Mouse (Mus musculus) heart, embryonic 11.5 days (tissue): ENCODE measurements around the gene Tarbp1. TPM values are rescaled to one million over a fixed set of nuclear protein-coding genes. Genes with fewer than 3 reads are reported as not detected.

Source experiments
- ATAC-seq: fragments of 200-750 bp; cut with Nextera tagmentation; replicated peaks from 2 replicates; pipeline ENCODE4 v1.8.0; 2017; ENCODE audit warnings: moderate library complexity; ENCODE audit not compliant: insufficient number of reproducible peaks, low FRiP score, low TSS enrichment
- H3K27ac ChIP-seq: fragments of 300-500 bp; sonication (generic); 2 replicates; pipeline ENCODE4 v1.5.1; 2014; ENCODE audit warnings: mild to moderate bottlenecking, low read depth, low read length
- H3K27me3 ChIP-seq: fragments of 300-500 bp; sonication (generic); 2 replicates; pipeline ENCODE4 v1.6.1; 2014; ENCODE audit warnings: mild to moderate bottlenecking, low read length, mixed read lengths; ENCODE audit not compliant: control insufficient read depth, insufficient read depth
- H3K36me3 ChIP-seq: fragments of 300-500 bp; sonication (generic); 2 replicates; pipeline ENCODE4 v1.6.1; 2014; ENCODE audit warnings: mild to moderate bottlenecking, low read length, moderate library complexity, mixed read lengths; ENCODE audit not compliant: control insufficient read depth, insufficient read depth
- H3K4me1 ChIP-seq: fragments of 300-500 bp; sonication (generic); 2 replicates; pipeline ENCODE4 v1.6.1; 2014; ENCODE audit warnings: low read length; ENCODE audit not compliant: control insufficient read depth, insufficient read depth
- H3K4me2 ChIP-seq: fragments of 300-500 bp; sonication (generic); 2 replicates; pipeline ENCODE4 v1.6.1; 2014; ENCODE audit warnings: mild to moderate bottlenecking, moderate library complexity
- H3K4me3 ChIP-seq: fragments of 300-500 bp; sonication (generic); 2 replicates; pipeline ENCODE4 v1.5.1; 2014; ENCODE audit warnings: low read depth, low read length
- H3K9ac ChIP-seq: fragments of 300-500 bp; sonication (generic); 2 replicates; pipeline ENCODE4 v1.6.1; 2014; ENCODE audit warnings: mild to moderate bottlenecking, low read depth, low read length, moderate library complexity
- H3K9me3 ChIP-seq: fragments of 300-500 bp; sonication (generic); replicated peaks from 2 replicates; pipeline ENCODE4 v1.6.1; 2016; ENCODE audit warnings: low read length; ENCODE audit not compliant: control insufficient read depth
- WGBS: fragments of 180-500 bp; shearing (Covaris S2); extraction: QIAGEN DNeasy Blood & Tissue Kit; methylation state at CpG from one replicate; pipeline ENCODE4 v1.1.7; 2014; ENCODE audit not compliant: insufficient replicate concordance; 5-methylcytosine and 5-hydroxymethylcytosine counted together
- polyA plus RNA-seq: library from polyadenylated mRNA; unstranded; fragments of >200 nt; fragmentation: Nextera tagmentation; extraction: Ambion mirVana; gene quantifications from 2 replicates; pipeline ENCODE4 v1.2.1, GENCODE M21; 2014

Tarbp1 gene
- polyA plus RNA-seq, result 2.2 TPM in 2 replicates

DNA sequence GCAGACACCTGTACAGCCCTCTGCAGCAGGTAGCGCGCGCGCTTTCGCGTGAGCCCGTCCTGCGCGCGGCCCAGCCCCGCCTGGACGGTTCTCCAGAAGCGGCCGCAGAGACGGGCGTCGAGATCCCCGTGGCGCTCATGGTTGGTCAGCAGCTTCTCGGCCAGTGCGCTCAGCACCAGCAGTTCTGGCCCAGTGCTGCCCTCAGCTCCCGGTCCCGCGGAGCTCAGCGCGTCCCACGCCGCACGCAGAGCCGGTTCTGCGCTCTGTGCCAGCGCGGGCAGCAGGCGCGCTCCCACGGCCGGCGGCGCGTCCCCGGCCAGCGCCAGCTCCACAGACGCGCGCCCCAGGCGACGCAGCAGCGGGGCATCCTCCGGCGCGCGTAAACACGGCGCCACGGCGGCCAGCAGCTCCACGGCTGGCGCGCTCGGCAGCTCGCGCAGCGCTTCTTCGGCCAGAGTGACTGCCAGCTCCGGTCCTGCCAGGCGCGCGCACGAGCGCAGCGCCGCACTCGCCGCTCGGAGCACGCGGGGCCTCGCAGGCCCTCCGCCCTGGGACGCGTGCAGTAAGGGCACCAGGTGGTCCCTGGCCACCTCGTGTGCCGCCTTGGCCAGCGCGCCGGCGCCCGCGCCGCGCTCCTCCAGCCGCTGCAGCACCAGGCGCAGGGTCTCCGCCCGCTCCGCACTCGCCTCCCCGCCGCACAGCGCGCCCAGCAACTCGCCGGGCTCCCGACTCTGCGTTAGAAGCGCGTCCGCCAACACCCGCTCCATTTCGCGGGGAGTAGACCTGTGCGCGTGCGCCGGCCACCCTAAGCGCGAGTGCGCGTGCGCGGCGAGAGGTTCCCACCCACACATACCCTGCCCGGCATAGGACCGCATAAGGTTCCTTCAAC is at the start of gene Tarbp1:
Tarbp1 (minus strand) TSS at position 767 of the 889 bp plus-strand sequence.
- Histone ChIP-seq H3K9me3 (no peaks in the 10 kb centered on the region), H3K4me3 (peak within 1 kb of the TSS; percentile 88), H3K9ac (peak within 1 kb of the TSS; percentile 77), H3K4me2 (peak within 1 kb of the TSS; percentile 91), H3K4me1 (peaks cover 7% of the 10 kb centered on the region), H3K27ac (peak within 1 kb of the TSS; percentile 50), H3K36me3 (no peaks in the 10 kb centered on the region), H3K27me3 (peaks cover 6% of the 10 kb centered on the region; the same call in 1 of the 2 replicates)
- peak; percentile 78 for ATAC-seq
- under 1% methylated on average over 122 of the region's 124 CpGs for WGBS

DNA sequence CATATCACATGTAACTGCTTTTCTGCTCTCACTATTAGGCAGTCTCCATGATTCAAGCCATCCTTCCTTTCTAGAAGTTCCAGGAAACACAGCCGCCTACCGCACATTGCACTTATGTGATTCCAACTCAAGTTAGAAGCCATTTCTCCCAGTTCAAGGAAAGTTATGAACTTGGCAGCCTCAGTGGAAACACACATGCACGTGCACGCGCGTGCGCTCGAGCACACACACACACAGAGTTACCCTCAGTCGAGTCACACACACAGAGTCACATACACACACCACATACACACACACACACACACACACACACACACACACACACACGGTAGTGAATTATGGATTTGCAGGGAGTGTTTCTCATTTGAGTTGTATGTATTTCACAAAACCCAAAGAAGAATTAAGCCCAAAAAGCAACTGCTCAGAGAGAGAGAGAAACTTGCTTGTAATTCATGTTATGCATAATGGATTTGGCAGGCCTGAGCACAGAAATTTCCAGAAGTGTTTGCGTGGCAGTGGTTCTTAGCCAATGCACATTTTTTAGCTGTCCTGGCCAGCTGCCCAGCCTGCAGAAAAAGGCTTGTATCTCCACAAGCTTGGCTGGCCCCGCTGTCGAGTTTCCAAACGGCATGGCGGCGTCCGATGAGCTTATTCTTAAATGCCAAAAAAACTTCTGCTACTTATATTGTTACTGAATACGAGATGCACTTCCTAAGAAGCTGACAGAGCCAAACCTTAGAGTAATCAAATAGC is 49.5 kb upstream of the Tarbp1 start:
- 71% methylated on average over 18 of the region's 18 CpGs for WGBS
- no peak overlapping the region for H3K9ac ChIP-seq
- no peak overlapping the region for H3K4me2 ChIP-seq
- H3K27me3 ChIP-seq, result no peaks in the 10 kb centered on the region
- no peaks in the 10 kb centered on the region for H3K9me3 ChIP-seq
- peaks cover 29% of the 10 kb centered on the region for H3K4me1 ChIP-seq
- H3K27ac ChIP-seq, result no peak overlapping the region
- H3K4me3 ChIP-seq, result no peak overlapping the region
- H3K36me3 ChIP-seq, result no peaks in the 10 kb centered on the region
- no peak for ATAC-seq

DNA sequence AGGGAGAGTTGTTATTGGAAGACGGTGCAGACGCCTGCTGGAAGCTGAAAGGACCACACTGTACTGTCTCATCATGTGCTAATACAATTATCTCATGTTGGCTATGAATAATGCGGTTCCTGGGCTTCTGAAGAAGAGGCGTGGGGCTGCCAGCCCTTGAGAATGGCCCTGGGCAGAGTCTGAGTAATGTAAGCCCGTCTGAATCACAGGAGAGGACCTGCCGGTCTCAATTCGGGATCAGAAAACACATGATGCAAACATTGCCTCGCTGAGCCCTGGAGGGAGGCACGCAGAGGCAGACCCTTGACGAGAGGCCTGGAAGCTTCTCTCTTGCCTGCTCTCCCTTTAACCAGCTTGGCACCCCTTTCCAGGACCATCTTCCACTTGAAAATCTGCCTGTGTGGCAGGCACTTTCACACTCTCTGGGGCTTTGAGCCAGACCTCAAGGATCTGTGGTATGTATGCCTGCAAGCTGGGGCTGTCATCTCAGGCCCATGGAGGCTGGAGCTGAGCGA is 48.3 kb upstream of the Tarbp1 start:
- Histone ChIP-seq H3K27ac (no peak overlapping the region), H3K36me3 (no peaks in the 10 kb centered on the region), H3K4me2 (no peak overlapping the region), H3K9me3 (no peaks in the 10 kb centered on the region), H3K4me1 (peaks cover 22% of the 10 kb centered on the region), H3K27me3 (no peaks in the 10 kb centered on the region), H3K4me3 (no peak overlapping the region), H3K9ac (no peak overlapping the region; the same call in 1 of the 2 replicates)
- ATAC-seq, result no peak
- 70% methylated on average over 11 of the region's 11 CpGs for WGBS

DNA sequence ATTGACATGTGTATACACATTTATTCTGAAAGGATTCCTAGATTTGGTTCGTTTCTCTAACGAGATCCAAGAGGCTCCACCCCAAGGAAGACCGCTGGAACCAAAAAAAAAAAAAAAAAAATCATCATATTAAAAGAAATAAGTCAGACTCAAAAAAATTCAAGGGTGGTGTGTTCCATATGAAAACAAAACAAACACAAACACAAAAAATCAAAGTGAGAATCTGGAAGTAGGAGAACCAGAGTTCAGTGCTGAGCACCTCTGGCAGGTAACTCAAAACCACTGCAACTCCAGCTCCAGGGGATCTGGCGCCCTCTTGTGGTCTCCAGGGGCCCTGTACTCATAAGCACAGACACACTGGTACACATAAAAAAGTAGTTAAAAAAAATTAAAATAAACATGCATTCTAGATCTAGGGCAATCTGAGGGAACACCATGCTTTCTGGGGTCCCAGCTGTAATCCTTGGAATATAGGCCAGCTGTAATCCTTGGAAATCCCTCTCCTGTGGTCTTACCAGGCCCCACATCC is 44.6 kb upstream of the Tarbp1 start:
- Histone ChIP-seq H3K4me2 (no peak overlapping the region), H3K9ac (no peak overlapping the region), H3K27ac (no peak overlapping the region), H3K4me1 (peaks cover 20% of the 10 kb centered on the region), H3K4me3 (no peak overlapping the region), H3K36me3 (no peaks in the 10 kb centered on the region), H3K9me3 (no peaks in the 10 kb centered on the region), H3K27me3 (no peaks in the 10 kb centered on the region)
- no peak for ATAC-seq
- 77% methylated on average over 4 of the region's 4 CpGs for WGBS

DNA sequence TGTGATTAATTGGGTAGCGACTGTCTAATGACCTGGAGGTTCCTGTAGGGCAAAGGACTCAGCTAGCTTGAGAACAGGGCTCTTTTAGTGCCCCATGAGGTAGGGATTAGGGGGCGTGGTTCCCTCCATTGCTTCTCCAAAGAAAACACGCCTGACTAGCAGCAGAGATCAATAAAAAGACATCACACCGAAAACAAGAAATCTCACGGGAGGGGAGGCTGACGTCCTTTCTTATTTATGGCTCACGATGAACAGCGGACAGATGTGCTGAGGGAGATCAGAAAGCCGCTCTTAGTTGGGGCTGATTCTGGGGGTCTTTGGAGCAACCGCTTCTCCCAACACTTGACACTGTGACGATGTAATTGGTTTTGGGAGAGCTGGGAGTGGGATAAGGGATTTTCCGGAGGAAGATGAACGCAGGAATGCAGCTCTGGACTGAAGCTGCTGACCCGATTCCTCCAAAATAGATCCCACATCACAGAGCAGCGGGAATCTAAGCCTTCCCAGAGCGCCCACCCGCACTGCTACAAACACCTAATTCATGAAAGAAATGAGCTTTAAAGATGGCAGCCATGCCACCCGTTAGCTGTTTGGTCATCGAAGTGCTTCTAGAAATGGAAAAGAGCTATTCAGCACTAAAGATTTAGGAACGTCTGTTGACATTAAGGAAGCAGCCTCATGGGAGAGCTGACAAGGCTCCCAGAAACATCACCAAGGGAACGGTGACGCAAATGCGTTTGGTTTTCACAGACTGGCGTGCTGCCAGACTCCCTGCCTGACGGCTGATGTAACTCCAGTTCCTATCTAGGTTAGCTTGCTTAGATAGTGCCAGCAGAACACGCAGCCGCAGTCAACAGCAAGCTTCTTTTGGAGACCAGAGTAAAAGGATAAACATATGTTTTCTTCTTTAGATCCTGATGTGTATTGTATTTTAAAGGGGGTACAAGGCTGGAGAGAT is 42.0 kb upstream of the Tarbp1 start:
- peak; percentile 47 for ATAC-seq
- H3K27ac ChIP-seq, result peak overlapping the region; percentile 72

DNA sequence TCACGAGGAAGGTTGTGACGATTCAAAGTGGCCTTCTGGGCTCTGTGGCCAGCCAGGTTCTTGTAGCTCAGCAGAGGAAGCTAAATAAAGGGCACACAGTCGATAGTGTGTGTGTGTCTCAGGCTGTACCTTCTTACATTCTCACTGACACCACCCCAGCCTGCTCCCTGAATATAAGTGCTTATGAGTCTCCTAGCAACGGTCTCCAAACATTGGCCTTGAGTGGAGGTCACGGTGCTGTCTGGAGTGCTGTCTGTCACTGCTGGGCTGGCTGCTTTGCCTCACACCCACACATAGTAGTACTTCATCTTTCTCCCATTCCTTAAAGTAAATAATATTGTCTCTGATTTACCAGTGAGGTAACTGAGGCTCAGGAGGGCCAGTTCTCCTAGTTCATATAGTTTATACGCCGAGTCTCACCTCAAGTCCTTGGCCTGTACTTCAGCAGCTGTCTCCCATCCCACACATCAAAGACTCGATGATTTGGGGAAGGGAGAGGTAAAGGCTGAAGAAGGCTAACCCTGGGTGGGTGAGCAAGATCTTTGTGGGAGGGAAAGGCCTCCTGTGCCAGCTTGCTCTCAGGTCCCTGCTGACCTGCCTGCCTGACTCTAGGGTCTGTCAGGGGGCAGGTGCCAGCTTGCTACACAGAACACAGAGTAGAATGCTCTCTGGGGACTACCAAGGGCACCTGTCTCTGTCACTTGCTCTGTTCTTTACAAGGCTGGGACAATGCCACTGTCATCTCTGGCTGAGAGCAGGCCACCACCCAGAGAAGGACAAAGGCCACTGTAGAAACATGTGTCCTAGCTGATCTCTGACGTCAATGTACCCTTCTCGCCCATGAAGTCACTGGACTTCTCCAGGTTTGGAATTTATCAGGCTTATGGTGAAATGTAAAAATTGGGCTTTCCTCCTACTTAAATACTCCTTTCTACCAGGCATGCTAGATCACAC is 39.4 kb upstream of the Tarbp1 start:
- no peaks in the 10 kb centered on the region for H3K27me3 ChIP-seq
- H3K4me1 ChIP-seq, result peaks cover 27% of the 10 kb centered on the region
- no peak overlapping the region for H3K4me3 ChIP-seq
- 48% methylated on average over 10 of the region's 10 CpGs for WGBS
- no peaks in the 10 kb centered on the region for H3K9me3 ChIP-seq
- H3K4me2 ChIP-seq, result peak overlapping the region; percentile 25; the same call in 1 of the 2 replicates
- H3K27ac ChIP-seq, result peak overlapping the region; percentile 88
- peak; percentile 71 for ATAC-seq
- H3K36me3 ChIP-seq, result no peaks in the 10 kb centered on the region
- 0 out of 2 replicates have a peak overlapping the region, but pooled peaks have one; percentile 53 for H3K9ac ChIP-seq

More for the DNA sequence above, 42.0 kb upstream of the Tarbp1 start:
- no peaks in the 10 kb centered on the region for H3K36me3 ChIP-seq
- H3K4me2 ChIP-seq, result peak overlapping the region; percentile 66
- WGBS, result 15% methylated on average over 27 of the region's 27 CpGs
- no peaks in the 10 kb centered on the region for H3K27me3 ChIP-seq
- peak overlapping the region; percentile 50 for H3K9ac ChIP-seq
- peaks cover 27% of the 10 kb centered on the region for H3K4me1 ChIP-seq
- no peaks in the 10 kb centered on the region for H3K9me3 ChIP-seq
- peak overlapping the region; percentile 35 for H3K4me3 ChIP-seq

DNA sequence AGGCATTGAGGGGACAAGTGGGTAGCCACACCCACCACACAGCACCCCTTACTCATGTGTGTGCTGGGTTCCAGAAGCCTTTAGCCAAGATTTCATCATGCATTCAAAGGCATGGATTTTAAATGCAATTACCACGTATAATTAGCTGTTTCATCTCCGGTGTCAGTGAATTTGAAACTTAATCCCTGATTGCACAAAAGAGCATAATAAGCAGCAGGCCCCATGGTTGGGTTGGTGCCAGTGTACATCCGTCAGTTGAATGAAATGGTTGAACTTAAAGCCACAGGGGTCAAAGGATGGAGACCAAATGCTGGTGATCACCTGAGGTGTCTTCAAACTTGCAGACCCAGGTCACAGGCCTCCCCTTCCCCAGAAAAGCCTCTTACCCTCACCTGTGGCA is 36.0 kb upstream of the Tarbp1 start:
- WGBS, result 83% methylated on average over 3 of the region's 3 CpGs
- peaks cover 14% of the 10 kb centered on the region for H3K4me1 ChIP-seq

More for the DNA sequence above, 36.0 kb upstream of the Tarbp1 start:
- Histone ChIP-seq H3K9ac (no peak overlapping the region), H3K27me3 (no peaks in the 10 kb centered on the region), H3K36me3 (no peaks in the 10 kb centered on the region), H3K27ac (no peak overlapping the region), H3K4me2 (no peak overlapping the region), H3K9me3 (no peaks in the 10 kb centered on the region), H3K4me3 (no peak overlapping the region)
- no peak for ATAC-seq
